Mouse (Mus musculus) myocyte (in vitro differentiated cells): ENCODE data around the gene Slc46a2. TPM values are rescaled to one million over a fixed set of nuclear protein-coding genes. Genes with fewer than 3 reads are reported as not detected.
A peak's percentile ranks its signal among the peaks of the same experiment; 100 is the strongest.

Source experiments
- H3K27me3 ChIP-seq: one replicate; pipeline ENCODE4 v1.6.1; 2011; ENCODE audit not compliant: control insufficient read depth, insufficient read depth, insufficient read length
- H3K36me3 ChIP-seq: one replicate; pipeline ENCODE4 v1.6.1; 2011; ENCODE audit not compliant: control insufficient read depth, insufficient read depth
- H3K4me2 ChIP-seq: one replicate; pipeline ENCODE4 v1.6.1; 2011; ENCODE audit warnings: low read depth, control low read depth
- H3K4me3 ChIP-seq: one replicate; pipeline ENCODE4 v1.5.1; 2011; ENCODE audit warnings: mild to moderate bottlenecking, control low read depth, moderate library complexity
- H3K79me2 ChIP-seq: one replicate; pipeline ENCODE4 v1.6.1; 2011; ENCODE audit not compliant: control insufficient read depth, insufficient read depth
- H3ac ChIP-seq: one replicate; pipeline ENCODE4 v1.6.1; 2011; ENCODE audit not compliant: control insufficient read depth, insufficient read length
- CEBPB ChIP-seq: IDR thresholded peaks from 2 replicates; pipeline ENCODE4 v1.6.1; 2011; ENCODE audit warnings: mild to moderate bottlenecking, moderate library complexity; ENCODE audit not compliant: poor library complexity, insufficient read depth, severe bottlenecking
- E2F4 ChIP-seq: IDR thresholded peaks from one replicate; pipeline ENCODE4 v1.6.1; 2011; ENCODE audit warnings: mild to moderate bottlenecking, control low read depth, moderate library complexity; ENCODE audit not compliant: insufficient read depth
- MAX ChIP-seq: IDR thresholded peaks from one replicate; pipeline ENCODE4 v1.6.1; 2011; ENCODE audit warnings: low read depth, mild to moderate bottlenecking, control low read depth
- MYOD1 ChIP-seq, 3 experiments: IDR thresholded peaks; one replicate each; pipeline ENCODE4 v1.6.1; 2011; ENCODE audit warnings: control low read depth in 2 of 3, low read depth in 2 of 3, mild to moderate bottlenecking in 2 of 3, moderate library complexity in 1 of 3; ENCODE audit not compliant: insufficient read length in 2 of 3, control insufficient read depth in 1 of 3
- MYOG ChIP-seq, 3 experiments: IDR thresholded peaks; one replicate each; pipeline ENCODE4 v1.6.1; 2011; ENCODE audit warnings: control low read depth in 2 of 3, low read depth in 2 of 3, mild to moderate bottlenecking in 2 of 3; ENCODE audit not compliant: insufficient read length in 2 of 3, control insufficient read depth in 1 of 3, insufficient read depth in 1 of 3
- POLR2A ChIP-seq: IDR thresholded peaks from one replicate; pipeline ENCODE4 v1.6.1; 2011; ENCODE audit warnings: low read depth, mild to moderate bottlenecking, control low read depth, moderate library complexity; ENCODE audit not compliant: insufficient read length
- POLR2AphosphoS2 ChIP-seq: IDR thresholded peaks from one replicate; pipeline ENCODE4 v1.6.1; 2011; ENCODE audit warnings: low read depth, control low read depth; ENCODE audit not compliant: insufficient read length
- REST ChIP-seq: IDR thresholded peaks from one replicate; pipeline ENCODE4 v1.6.1; 2011; ENCODE audit warnings: mild to moderate bottlenecking, control low read depth, moderate library complexity; ENCODE audit not compliant: insufficient read depth, insufficient read length
- SRF ChIP-seq: IDR thresholded peaks from one replicate; pipeline ENCODE4 v1.6.1; 2011; ENCODE audit warnings: low read depth; ENCODE audit not compliant: control insufficient read depth, insufficient read length
- TCF12 ChIP-seq: IDR thresholded peaks from one replicate; pipeline ENCODE4 v1.6.1; 2011; ENCODE audit warnings: mild to moderate bottlenecking, control low read depth; ENCODE audit not compliant: poor library complexity, insufficient read depth, severe bottlenecking
- TCF3 ChIP-seq: IDR thresholded peaks from one replicate; pipeline ENCODE4 v1.6.1; 2011; ENCODE audit warnings: low read depth, control low read depth; ENCODE audit not compliant: insufficient read length
- USF1 ChIP-seq: IDR thresholded peaks from one replicate; pipeline ENCODE4 v1.6.1; 2011; ENCODE audit warnings: low read depth, mild to moderate bottlenecking, control low read depth, moderate library complexity
- polyA plus RNA-seq: library from polyadenylated mRNA; unstranded; fragments of >200 nt; fragmentation: generic; extraction: Trizol; gene quantifications from one replicate; pipeline ENCODE4 v1.2.1, GENCODE M21; 2012; ENCODE audit warnings: missing spikeins

Gene Slc46a2
- polyA plus RNA-seq, 1 experiment, result not detected

- Histone ChIP-seq H3K4me3 (no peak overlapping the region), H3K36me3 (no peaks in the 10 kb centered on the region), H3K79me2 (no peaks in the 10 kb centered on the region), H3K27me3 (no peaks in the 10 kb centered on the region), H3ac (no peak overlapping the region), H3K4me2 (peak overlapping the region; percentile 14)
- TF ChIP-seq TCF3, result no peak
These were observed 43.8 kb downstream of the Slc46a2 start for GRCm38 (mm10) chr4:59870859-59871591.

GRCm38 (mm10) chr4:59870433-59870832, 44.4 kb downstream of the Slc46a2 start:
- Histone ChIP-seq H3K4me3 (no peak overlapping the region), H3K79me2 (no peaks in the 10 kb centered on the region), H3K4me2 (peak overlapping the region; percentile 48)

GRCm38 (mm10) chr4:59869488-59870057, 45.3 kb downstream of the Slc46a2 start:
- Histone ChIP-seq H3K79me2 (no peaks in the 10 kb centered on the region), H3K36me3 (no peaks in the 10 kb centered on the region), H3K4me2 (peak overlapping the region; percentile 48), H3ac (no peak overlapping the region), H3K4me3 (no peak overlapping the region), H3K27me3 (no peaks in the 10 kb centered on the region)
- TF ChIP-seq MYOG (IDR thresholded peaks at IDR 0.05; ENCODE audit: control insufficient read depth in 1 of 3, insufficient read depth in 1 of 3, insufficient read length in 2 of 3, low read depth in 2 of 3) (no peak), POLR2AphosphoS2 (no peak), REST (no peak), SRF (no peak)

More at GRCm38 (mm10) chr4:59870433-59870832, 44.4 kb downstream of the Slc46a2 start:
- no peak overlapping the region for H3ac ChIP-seq
- H3K27me3 ChIP-seq, result no peaks in the 10 kb centered on the region
- TF ChIP-seq USF1 (no peak), TCF3 (no peak), TCF12 (no peak), MAX (no peak), SRF (no peak)
- no peaks in the 10 kb centered on the region for H3K36me3 ChIP-seq

- TF ChIP-seq POLR2A (no peak), REST (no peak), E2F4 (no peak), MAX (no peak), POLR2AphosphoS2 (no peak), SRF (no peak), TCF3 (no peak), TCF12 (no peak), CEBPB (no peak), MYOD1 (IDR thresholded peaks at IDR 0.05; ENCODE audit: control insufficient read depth in 1 of 3, insufficient read length in 2 of 3, low read depth in 2 of 3) (no peak), MYOG (IDR thresholded peaks at IDR 0.05; ENCODE audit: control insufficient read depth in 1 of 3, insufficient read depth in 1 of 3, insufficient read length in 2 of 3, low read depth in 2 of 3) (no peak), USF1 (no peak)
- Histone ChIP-seq H3K4me3 (no peak overlapping the region), H3K27me3 (no peaks in the 10 kb centered on the region), H3ac (no peak overlapping the region), H3K4me2 (no peak overlapping the region), H3K79me2 (no peaks in the 10 kb centered on the region), H3K36me3 (no peaks in the 10 kb centered on the region)
These were observed 46.8 kb downstream of the Slc46a2 start for GRCm38 (mm10) chr4:59868086-59868485.

- Histone ChIP-seq H3ac (no peak overlapping the region), H3K4me2 (no peak overlapping the region), H3K36me3 (no peaks in the 10 kb centered on the region), H3K79me2 (no peaks in the 10 kb centered on the region), H3K27me3 (no peaks in the 10 kb centered on the region), H3K4me3 (no peak overlapping the region)
- TF ChIP-seq CEBPB, result no peak
- TF ChIP-seq TCF3, result no peak
- no peak for TF ChIP-seq POLR2AphosphoS2
- no peak for TF ChIP-seq POLR2A
- TF ChIP-seq MYOD1 (IDR thresholded peaks at IDR 0.05; ENCODE audit: control insufficient read depth in 1 of 3, insufficient read length in 2 of 3, low read depth in 2 of 3), result no peak
- TF ChIP-seq MAX, result no peak
These were observed 51.0 kb downstream of the Slc46a2 start for GRCm38 (mm10) chr4:59863869-59864268.

GRCm38 (mm10) chr4:59862335-59862734, 52.5 kb downstream of the Slc46a2 start:
- Histone ChIP-seq H3K4me3 (no peak overlapping the region), H3K4me2 (no peak overlapping the region), H3K27me3 (no peaks in the 10 kb centered on the region), H3K36me3 (no peaks in the 10 kb centered on the region), H3ac (no peak overlapping the region), H3K79me2 (no peaks in the 10 kb centered on the region)
- TF ChIP-seq MYOG (IDR thresholded peaks at IDR 0.05; ENCODE audit: control insufficient read depth in 1 of 3, insufficient read depth in 1 of 3, insufficient read length in 2 of 3, low read depth in 2 of 3), result no peak
- TF ChIP-seq E2F4, result no peak
- TF ChIP-seq POLR2AphosphoS2, result no peak
- no peak for TF ChIP-seq MAX
- no peak for TF ChIP-seq USF1
- no peak for TF ChIP-seq CEBPB
- no peak for TF ChIP-seq MYOD1 (IDR thresholded peaks at IDR 0.05; ENCODE audit: control insufficient read depth in 1 of 3, insufficient read length in 2 of 3, low read depth in 2 of 3)
- TF ChIP-seq TCF3, result no peak
- TF ChIP-seq POLR2A, result no peak
